Mouse (Mus musculus) kidney, postnatal 14 days (tissue): ENCODE data around the gene Adam33.
"Not testable (repeated sequence)": the region's sequence is repeated elsewhere in the genome, so short reads cannot be mapped to it uniquely, and the experiment has no call there.

Source experiments
- DNase-seq: peaks from one replicate; pipeline ENCODE4 v3.0.0; 2022; ENCODE audit warnings: mixed read lengths

Gene Adam33

DNA sequence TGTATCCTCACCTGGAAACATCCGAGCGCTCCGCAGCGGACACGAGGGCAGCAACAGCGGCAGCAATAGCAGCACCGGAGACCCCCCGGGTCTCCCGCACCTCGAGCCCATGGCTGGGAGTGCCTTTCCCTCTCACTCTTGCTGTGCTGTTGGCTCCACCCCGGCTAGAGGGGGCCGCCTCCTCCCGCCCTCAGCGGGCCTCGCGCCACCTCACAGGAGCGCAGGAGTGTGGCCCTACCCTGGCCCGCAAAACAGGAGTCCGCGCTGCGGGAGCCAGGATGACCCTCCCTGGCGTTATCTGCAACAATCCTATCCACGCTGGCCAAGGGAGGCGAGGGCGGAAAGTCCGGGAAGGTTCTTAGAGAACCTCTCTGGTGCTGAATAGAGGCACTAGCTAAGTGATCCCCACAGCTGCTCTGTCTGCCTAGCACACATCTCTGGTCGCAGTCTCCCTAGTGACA, at the start of gene Adam33:
Gene Adam33, minus strand, starts transcription at position 411 of the 461 bp plus-strand sequence.
- peak; percentile 22 for DNase-seq

GRCm38 (mm10) chr2:131105989-131106388, 42.4 kb upstream of the Adam33 start:
- DNase-seq, result no peak

- DNase-seq, result not testable (repeated sequence)
Observed at GRCm38 (mm10) chr2:131105061-131105460, 41.4 kb upstream of the Adam33 start.

DNA sequence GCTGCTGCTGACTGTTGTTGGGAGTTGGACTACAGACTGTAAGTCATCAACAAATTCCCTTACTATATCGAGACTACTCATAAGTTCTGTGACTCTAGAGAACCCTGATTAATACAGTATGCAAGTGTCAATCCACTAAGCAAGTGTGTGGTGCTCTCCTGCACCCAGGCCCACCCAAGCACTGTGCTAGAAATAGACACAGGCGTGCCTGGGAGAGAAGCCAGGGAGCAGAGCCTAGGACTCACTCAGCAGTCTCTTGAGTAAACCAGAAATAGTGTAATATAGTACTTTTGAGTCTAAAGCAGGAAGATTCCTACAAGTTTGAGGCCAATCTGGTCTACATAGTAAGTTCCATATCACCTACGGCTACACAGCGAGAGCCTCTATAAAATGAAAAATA, 40.4 kb upstream of the Adam33 start:
- DNase-seq, result no peak

DNA sequence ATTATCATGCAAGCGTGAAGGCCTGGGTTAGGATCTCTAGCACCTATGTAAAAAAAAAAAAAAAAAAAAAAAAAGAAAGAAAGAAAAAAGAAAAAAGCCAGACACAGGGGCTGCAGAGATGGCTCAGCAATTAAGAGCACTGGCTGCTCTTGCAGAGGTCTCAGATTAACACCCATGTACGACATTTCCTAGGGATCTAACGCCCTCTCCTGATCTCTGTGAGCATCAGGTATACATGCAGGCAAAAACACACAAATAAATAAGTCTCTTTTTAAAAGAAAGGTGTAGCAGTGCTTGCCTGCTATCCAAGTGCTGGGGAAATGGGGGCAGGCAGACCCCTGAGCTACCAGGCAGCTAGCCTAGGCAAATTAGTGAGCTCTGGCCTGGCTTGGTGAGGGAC, 37.9 kb upstream of the Adam33 start:
- DNase-seq, result no peak

- no peak for DNase-seq
Observed at GRCm38 (mm10) chr2:131097087-131097486, 33.5 kb upstream of the Adam33 start.

DNA sequence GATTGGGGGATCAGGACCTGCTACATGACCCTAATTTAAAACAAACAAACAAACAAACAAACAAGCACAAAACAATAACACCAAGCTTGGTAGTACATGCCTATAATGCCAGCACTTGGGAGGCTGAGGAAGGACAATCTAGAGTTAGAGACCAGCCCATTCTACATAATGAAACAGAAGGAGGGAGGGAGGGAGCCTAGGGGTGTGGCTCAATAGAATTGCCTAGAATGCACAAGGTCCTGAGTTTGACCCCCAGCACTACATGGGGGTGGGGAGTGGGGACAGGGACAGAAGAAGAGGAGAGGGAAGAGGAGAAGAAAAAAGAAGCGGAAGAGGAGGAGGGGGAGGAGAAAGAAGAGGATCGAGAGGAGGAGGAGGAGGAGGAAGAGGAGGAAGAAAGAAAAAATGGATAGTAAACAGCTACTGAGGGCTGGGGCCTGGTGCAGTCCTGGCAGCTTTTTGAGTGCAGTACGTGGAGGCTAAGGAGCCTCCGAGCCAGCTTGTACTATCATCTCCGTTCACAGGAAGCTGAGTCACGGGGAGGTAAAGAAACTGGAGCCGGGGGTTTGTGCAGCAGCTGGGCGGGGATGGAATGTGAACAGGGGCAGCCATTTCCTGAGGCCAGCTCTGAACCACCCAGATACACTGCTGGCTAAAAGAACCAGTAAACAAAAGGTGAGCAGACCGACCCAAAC, 32.6 kb upstream of the Adam33 start:
- peak; percentile 75 for DNase-seq

DNA sequence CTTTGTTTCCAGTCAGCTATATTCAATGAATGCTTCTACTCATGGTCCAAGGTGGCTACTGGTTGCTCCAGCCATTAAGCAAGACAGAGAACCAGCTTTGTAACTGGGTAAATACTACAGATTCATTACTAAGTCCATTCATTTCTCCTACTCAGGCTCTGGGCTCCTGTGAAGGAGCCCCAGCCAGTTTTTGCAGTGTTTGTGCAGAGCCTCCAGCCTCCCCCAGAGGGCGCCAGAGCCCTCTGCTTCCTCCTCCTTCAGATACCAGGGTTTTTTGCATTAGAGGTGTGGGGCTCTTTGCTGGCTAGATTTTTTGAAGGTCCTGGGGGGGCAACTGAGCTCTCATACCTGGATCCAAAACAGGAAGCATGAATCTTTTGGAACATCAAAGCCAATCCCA, 31.2 kb upstream of the Adam33 start:
- peak; percentile 83 for DNase-seq

GRCm38 (mm10) chr2:131093577-131093976, 30.0 kb upstream of the Adam33 start:
- no peak for DNase-seq

- DNase-seq, result peak; percentile 30
Observed at GRCm38 (mm10) chr2:131090852-131091251, 27.2 kb upstream of the Adam33 start.

GRCm38 (mm10) chr2:131089634-131090033, 26.0 kb upstream of the Adam33 start:
- no peak for DNase-seq

DNA sequence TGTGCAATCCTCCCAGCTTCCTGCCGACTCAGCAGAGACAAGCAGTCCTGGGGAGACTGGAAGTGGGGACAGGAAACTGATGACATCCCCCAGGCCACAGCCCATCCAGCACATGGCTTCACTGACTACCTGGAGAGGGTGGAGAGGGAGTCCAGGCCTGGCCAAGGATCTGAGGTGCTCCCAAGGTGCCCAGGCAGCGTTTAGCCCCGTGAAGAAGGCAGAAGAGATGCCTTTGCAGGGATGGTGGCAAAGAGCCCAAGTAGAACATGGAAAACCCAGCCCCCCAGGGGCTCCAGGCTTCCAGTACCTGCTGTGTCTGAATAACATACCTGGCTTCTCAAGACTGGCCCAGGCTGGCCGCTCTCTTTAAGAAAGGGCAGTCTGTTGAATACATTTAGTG, 25.0 kb upstream of the Adam33 start:
- no peak for DNase-seq

DNA sequence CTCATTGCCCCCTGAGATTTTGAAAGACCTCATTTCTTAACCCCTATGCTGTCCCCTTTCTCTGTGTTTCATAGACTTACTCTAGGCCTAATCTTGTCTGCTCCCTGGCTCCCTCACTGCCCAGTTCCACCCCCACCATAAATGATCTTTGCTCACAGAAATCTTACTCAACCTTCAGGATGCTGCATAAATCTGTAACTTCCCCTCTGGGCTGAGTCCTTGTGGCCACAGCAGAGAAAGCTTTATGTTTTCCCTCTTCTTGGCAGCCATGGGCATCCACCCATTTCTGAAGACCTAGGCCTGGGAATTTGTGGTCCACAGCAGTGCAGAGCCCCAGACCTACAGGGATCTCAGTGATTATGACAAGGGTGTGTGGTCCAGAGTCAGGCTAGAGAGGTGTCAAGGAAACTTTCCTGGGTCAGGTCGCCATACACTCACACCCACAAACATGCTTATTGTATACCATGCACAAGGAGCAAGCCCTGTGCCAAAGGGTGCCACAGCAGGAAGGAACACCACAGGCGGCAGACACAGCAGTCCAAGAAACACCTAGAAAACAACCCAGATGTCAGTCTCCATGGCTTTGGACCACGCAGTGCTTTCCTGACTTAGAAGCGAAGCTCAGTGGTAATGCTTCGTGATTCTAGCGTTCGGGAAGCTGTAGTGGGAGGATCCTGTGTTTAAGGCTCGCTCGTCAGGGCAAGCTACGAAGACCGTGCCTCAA, 23.2 kb upstream of the Adam33 start, which contains the start of gene Siglec1:
Gene Siglec1, minus strand, starts transcription at position 99 of the 724 bp plus-strand sequence.
- no peak for DNase-seq

GRCm38 (mm10) chr2:131084206-131084605, 20.6 kb upstream of the Adam33 start:
- peak; percentile 23 for DNase-seq

DNA sequence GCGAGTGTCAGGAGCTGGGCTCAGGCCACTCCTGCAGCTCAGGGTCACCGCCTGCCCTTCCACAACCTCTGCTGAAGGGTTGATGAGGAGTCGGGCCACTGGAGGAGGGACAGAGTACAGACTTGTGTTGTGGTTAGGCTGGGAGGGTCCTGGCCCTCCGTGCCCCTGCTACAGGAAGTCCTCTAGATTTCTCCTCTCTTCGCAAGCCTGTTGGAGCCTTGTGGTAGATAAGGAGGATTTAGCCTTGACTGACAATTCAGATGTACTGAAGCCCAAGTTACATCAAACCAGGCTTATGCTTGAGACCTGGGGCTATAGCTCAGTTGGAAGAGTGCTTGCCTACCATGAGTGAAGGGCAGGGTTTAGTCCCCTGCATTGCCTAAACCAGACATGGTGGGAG, 16.9 kb upstream of the Adam33 start:
- DNase-seq, result no peak

- no peak for DNase-seq
Observed at GRCm38 (mm10) chr2:131072536-131072935, 8.9 kb upstream of the Adam33 start.

GRCm38 (mm10) chr2:131067481-131067880, 3.9 kb upstream of the Adam33 start:
- DNase-seq, result peak; percentile 75

DNA sequence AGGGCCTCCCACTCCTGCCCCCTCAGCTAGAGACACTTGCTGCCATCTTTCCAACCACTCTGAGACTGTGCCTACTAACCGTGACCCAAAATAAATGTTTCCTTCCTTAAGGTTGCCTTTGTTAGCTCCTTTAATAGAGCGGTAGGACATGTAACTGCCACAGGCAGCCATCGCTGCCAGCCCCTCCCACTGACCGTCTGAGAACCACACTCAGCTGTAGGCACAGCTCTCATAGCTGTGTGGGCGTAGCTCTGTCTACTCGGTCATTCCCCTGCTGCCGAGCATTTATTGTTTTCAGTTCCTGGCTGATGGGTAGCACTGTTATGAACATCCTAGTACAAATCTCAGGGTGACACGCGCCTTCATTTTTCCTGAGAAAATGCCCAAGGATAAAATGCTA, 2.7 kb upstream of the Adam33 start:
- DNase-seq, result no peak

GRCm38 (mm10) chr2:131061607-131062006, 2.0 kb downstream of the Adam33 start:
- no peak for DNase-seq

DNA sequence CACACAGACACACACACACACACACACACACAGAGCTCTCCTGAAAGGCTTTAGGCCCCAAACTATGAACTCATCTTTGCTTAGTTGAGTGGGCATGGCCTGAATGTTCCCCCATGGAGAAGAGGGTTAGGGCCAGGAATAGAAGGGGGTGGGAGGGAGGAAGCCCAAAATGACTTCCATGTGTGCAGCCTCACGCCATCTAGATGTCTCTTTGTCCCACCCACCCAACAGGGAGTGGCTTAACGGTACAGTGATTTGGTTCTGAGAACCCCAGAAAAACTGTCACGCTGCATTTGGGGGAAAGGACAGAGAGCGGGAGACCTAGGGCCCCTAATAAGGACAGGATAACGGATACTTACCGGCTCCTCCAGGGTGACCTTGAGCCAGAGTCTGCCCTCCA, 2.8 kb downstream of the Adam33 start:
- no peak for DNase-seq

GRCm38 (mm10) chr2:131059781-131060540, 3.7 kb downstream of the Adam33 start:
- no peak for DNase-seq

- peak; percentile 66 for DNase-seq
Observed at GRCm38 (mm10) chr2:131059377-131059776, 4.2 kb downstream of the Adam33 start.

GRCm38 (mm10) chr2:131058672-131059071, 4.9 kb downstream of the Adam33 start:
- DNase-seq, result no peak
